Mouse (Mus musculus): Measurements from ENCODE around the gene Sp3. TPM values are rescaled to one million over a fixed set of nuclear protein-coding genes. Genes with fewer than 3 reads are reported as not detected.

The Sp3 gene
- polyA plus RNA-seq, 1 experiment from 2014 or later: 44.6 TPM

- WGBS: 34% methylated on average over 3 of the region's 3 CpGs
- Histone ChIP-seq H3K36me3 (no peaks in the 10 kb centered on the region), H3K27me3 (replicated peaks) (no peaks in the 10 kb centered on the region), H3K9ac (no peak overlapping the region), H3K27ac (ENCODE audit: poor library complexity, severe bottlenecking) (no peak overlapping the region), H3K4me3 (no peak overlapping the region), H3K9me3 (replicated peaks) (peaks cover 14% of the 10 kb centered on the region), H3K4me1 (replicated peaks) (0 out of 2 replicates have a peak, but pooled peaks cover 3% of the 10 kb centered on the region), H3K4me2 (no peak overlapping the region)
- ATAC-seq (ENCODE audit: insufficient number of reproducible peaks, low FRiP score): no peak
These were observed 82.0 kb downstream of the Sp3 start for GRCm38 (mm10) chr2:72898094-72898781.

DNA sequence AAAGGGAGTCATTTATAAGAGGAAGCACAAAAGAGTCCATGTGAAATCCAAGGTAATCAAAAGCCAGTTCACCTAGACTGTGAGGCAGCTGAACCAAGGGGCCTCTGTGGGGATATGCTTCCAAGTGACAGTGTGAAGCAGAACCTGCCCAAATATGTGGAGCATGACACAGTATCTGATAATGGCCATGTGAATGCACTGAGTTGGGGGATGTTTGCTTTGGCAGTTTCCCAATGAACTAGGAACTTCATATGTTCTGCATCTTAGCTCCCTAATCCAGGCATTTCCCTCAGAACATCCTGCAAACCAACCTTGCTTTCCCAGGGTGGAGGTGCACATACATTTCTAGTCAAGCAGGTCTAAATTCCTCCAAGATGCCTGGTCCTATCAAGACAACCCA lies 90.4 kb downstream of the Sp3 start:
- Histone ChIP-seq H3K9ac (no peak overlapping the region), H3K36me3 (no peaks in the 10 kb centered on the region), H3K27me3 (replicated peaks) (no peaks in the 10 kb centered on the region), H3K4me3 (no peak overlapping the region), H3K9me3 (replicated peaks) (0 out of 2 replicates have a peak, but pooled peaks cover 3% of the 10 kb centered on the region), H3K27ac (ENCODE audit: poor library complexity, severe bottlenecking) (no peak overlapping the region), H3K4me2 (no peak overlapping the region), H3K4me1 (replicated peaks) (peaks cover 10% of the 10 kb centered on the region)
- ATAC-seq (ENCODE audit: insufficient number of reproducible peaks, low FRiP score): no peak

Small RNA genes within 50 kb of the gene (microRNA-seq; reads per million reads assigned to microRNA genes)
- not detected for gene Gm25960

Other genes starting within 250 kb of the Sp3 start
- gene Gm11084, start 6.3 kb upstream of the Sp3 start, polyA plus RNA-seq (2016; fragmentation: Nextera tagmentation; extraction: Ambion mirVana): not detected in 2 replicates
- gene Ola1, start 238.5 kb upstream of the Sp3 start, polyA plus RNA-seq (2016; fragmentation: Nextera tagmentation; extraction: Ambion mirVana): 72.0 and 74.4 TPM in 2 replicates

All from heart, embryonic 12.5 days (tissue).